Mouse (Mus musculus) E14TG2a.4 (cell line): ENCODE measurements around the gene Pofut1.

ENCODE experiments used
- CTCF ChIP-seq: conservative IDR thresholded peaks from 2 replicates; pipeline ENCODE4 v1.5.1; 2014; ENCODE audit warnings: low read length
- NANOG ChIP-seq: IDR thresholded peaks from 2 replicates; pipeline ENCODE4 v1.6.1; 2014; ENCODE audit warnings: borderline replicate concordance, low read length, mixed read lengths
- POU5F1 ChIP-seq: IDR thresholded peaks from 2 replicates; pipeline ENCODE4 v1.6.1; 2014; ENCODE audit warnings: low read length, borderline replicate concordance

- no peak for TF ChIP-seq CTCF
- no peak for TF ChIP-seq NANOG
- TF ChIP-seq POU5F1, result no peak
Observed at GRCm38 (mm10) chr2:153218516-153218915, 22.8 kb upstream of the Pofut1 start.
